Mouse (Mus musculus) G1E (cell line): ENCODE measurements around the gene Grik5. TPM values are rescaled to one million over a fixed set of nuclear protein-coding genes. Genes with fewer than 3 reads are reported as not detected.
"Not testable (repeated sequence)": the region's sequence is repeated elsewhere in the genome, so short reads cannot be mapped to it uniquely, and the experiment has no call there.

Experiments
- ATAC-seq: 2 replicates; pipeline ENCODE4 v1.8.0; 2016; ENCODE audit warnings: mild to moderate bottlenecking; ENCODE audit not compliant: insufficient number of reproducible peaks, poor library complexity, low FRiP score, severe bottlenecking; ENCODE audit errors: extremely low read depth
- DNase-seq: peaks from one replicate; pipeline ENCODE4 v3.0.0; 2012; ENCODE audit warnings: low spot score
- H3K27me3 ChIP-seq: 2 replicates; pipeline ENCODE4 v1.6.1; 2012; ENCODE audit warnings: mild to moderate bottlenecking, low read length, inconsistent platforms; ENCODE audit not compliant: insufficient read depth
- H3K36me3 ChIP-seq: replicated peaks from 2 replicates; pipeline ENCODE3; 2012; ENCODE audit warnings: mild to moderate bottlenecking, inconsistent platforms
- H3K4me1 ChIP-seq: 2 replicates; pipeline ENCODE4 v1.6.1; 2012; ENCODE audit warnings: low read depth, low read length, inconsistent platforms, mixed read lengths; ENCODE audit not compliant: insufficient read depth
- H3K4me3 ChIP-seq: 2 replicates; pipeline ENCODE4 v1.5.1; 2012; ENCODE audit warnings: low read depth, mild to moderate bottlenecking, inconsistent platforms, low read length, moderate library complexity, mixed read lengths
- H3K9me3 ChIP-seq: replicated peaks from 2 replicates; pipeline ENCODE4 v1.6.1; 2012; ENCODE audit warnings: inconsistent platforms
- CTCF ChIP-seq: IDR thresholded peaks from 2 replicates; pipeline ENCODE4 v1.5.1; 2012; ENCODE audit warnings: low read depth, low read length, inconsistent platforms, mixed read lengths
- GATA1 ChIP-seq: IDR thresholded peaks from 2 replicates; pipeline ENCODE4 v1.6.1; 2012; ENCODE audit warnings: borderline replicate concordance, low read length, inconsistent platforms, mixed read lengths
- GATA2 ChIP-seq: IDR thresholded peaks from 2 replicates; pipeline ENCODE4 v1.6.1; 2012; ENCODE audit warnings: low read depth, low read length, inconsistent platforms, borderline replicate concordance
- POLR2AphosphoS5 ChIP-seq: IDR thresholded peaks from 2 replicates; pipeline ENCODE4 v1.6.1; 2012; ENCODE audit warnings: low read depth, low read length, inconsistent platforms; ENCODE audit not compliant: insufficient replicate concordance
- TAL1 ChIP-seq: conservative IDR thresholded peaks from 2 replicates; pipeline ENCODE4 v1.6.1; 2012; ENCODE audit warnings: low read depth, low read length, inconsistent platforms, mixed read lengths
- polyA plus RNA-seq: library from polyadenylated mRNA; stranded (reverse); fragments of >175 nt; gene quantifications from 2 replicates; pipeline ENCODE4 v1.2.3, GENCODE M21; 2012
- total RNA-seq, 2 experiments: library from RNA; stranded (forward) in 1 of 2; stranded (reverse) in 1 of 2; fragments of 200-1000 nt in 1 of 2; fragments of >200 nt in 1 of 2; fragmentation: Nextera tagmentation in 1 of 2; gene quantifications; 2 replicates each; pipeline ENCODE4 v1.2.3; 2014 to 2017

Grik5 gene
- total and polyA plus RNA-seq, 3 experiments: 91.3 to 198 (median 94.6) TPM

GRCm38 (mm10) chr7:25058394-25058793, 13.8 kb downstream of the Grik5 start:
- no peak for ATAC-seq
- H3K4me3 ChIP-seq: no peak overlapping the region
- H3K27me3 ChIP-seq: no peaks in the 10 kb centered on the region
- no peak for DNase-seq
- H3K36me3 ChIP-seq: peaks cover 96% of the 10 kb centered on the region
- H3K4me1 ChIP-seq: peaks cover 10% of the 10 kb centered on the region
- TF ChIP-seq GATA1 (no peak), TAL1 (no peak), CTCF (no peak), POLR2AphosphoS5 (no peak), GATA2 (no peak)
- no peaks in the 10 kb centered on the region for H3K9me3 ChIP-seq

- Histone ChIP-seq H3K4me1 (peaks cover 8% of the 10 kb centered on the region), H3K4me3 (no peak overlapping the region), H3K9me3 (no peaks in the 10 kb centered on the region), H3K36me3 (peaks cover 96% of the 10 kb centered on the region), H3K27me3 (no peaks in the 10 kb centered on the region)
- TF ChIP-seq TAL1 (no peak), GATA2 (no peak), GATA1 (no peak), CTCF (no peak), POLR2AphosphoS5 (no peak)
- no peak for DNase-seq
- no peak for ATAC-seq
Observed at GRCm38 (mm10) chr7:25057888-25058287, 14.3 kb downstream of the Grik5 start.

GRCm38 (mm10) chr7:25056951-25057350, 15.2 kb downstream of the Grik5 start:
- no peak for DNase-seq
- Histone ChIP-seq H3K4me1 (peaks cover 6% of the 10 kb centered on the region), H3K36me3 (peaks cover 95% of the 10 kb centered on the region), H3K27me3 (no peaks in the 10 kb centered on the region), H3K4me3 (no peak overlapping the region), H3K9me3 (no peaks in the 10 kb centered on the region)
- no peak for ATAC-seq
- no peak for TF ChIP-seq GATA2
- TF ChIP-seq POLR2AphosphoS5: no peak
- no peak for TF ChIP-seq CTCF
- no peak for TF ChIP-seq GATA1
- TF ChIP-seq TAL1: no peak

- DNase-seq (no peak), ATAC-seq (no peak)
- no peak for TF ChIP-seq POLR2AphosphoS5
- TF ChIP-seq GATA2: no peak
- no peak for TF ChIP-seq GATA1
- TF ChIP-seq TAL1: no peak
- no peak for TF ChIP-seq CTCF
- Histone ChIP-seq H3K4me3 (no peak overlapping the region), H3K27me3 (no peaks in the 10 kb centered on the region), H3K9me3 (no peaks in the 10 kb centered on the region), H3K4me1 (no peaks in the 10 kb centered on the region; the same call in 1 of the 2 replicates), H3K36me3 (peaks cover 96% of the 10 kb centered on the region)
Observed at GRCm38 (mm10) chr7:25052587-25052986, 19.6 kb downstream of the Grik5 start.

GRCm38 (mm10) chr7:25049295-25049930, 22.7 kb downstream of the Grik5 start:
- ATAC-seq (no peak), DNase-seq (no peak)
- Histone ChIP-seq H3K4me1 (no peaks in the 10 kb centered on the region), H3K4me3 (no peak overlapping the region), H3K27me3 (no peaks in the 10 kb centered on the region), H3K9me3 (no peaks in the 10 kb centered on the region), H3K36me3 (peaks cover 97% of the 10 kb centered on the region)
- TF ChIP-seq POLR2AphosphoS5 (no peak), CTCF (no peak), GATA2 (no peak), TAL1 (no peak), GATA1 (no peak)

GRCm38 (mm10) chr7:25047363-25047762, 24.8 kb downstream of the Grik5 start:
- Histone ChIP-seq H3K36me3 (peaks cover 98% of the 10 kb centered on the region), H3K27me3 (no peaks in the 10 kb centered on the region), H3K4me3 (no peak overlapping the region), H3K9me3 (no peaks in the 10 kb centered on the region), H3K4me1 (no peaks in the 10 kb centered on the region)
- DNase-seq (no peak), ATAC-seq (no peak)
- no peak for TF ChIP-seq CTCF

- not testable (repeated sequence) for H3K4me3 ChIP-seq, H3K9me3 ChIP-seq, ATAC-seq, H3K4me1 ChIP-seq, DNase-seq, H3K27me3 ChIP-seq
- H3K36me3 ChIP-seq: peaks cover 100% of the 10 kb centered on the region
Observed at GRCm38 (mm10) chr7:25044599-25044998, 27.5 kb downstream of the Grik5 start.
